Mouse (Mus musculus): ENCODE data around the gene Scp2d1. TPM values are rescaled to one million over a fixed set of nuclear protein-coding genes. Genes with fewer than 3 reads are reported as not detected.
"Not testable (repeated sequence)": the region's sequence is repeated elsewhere in the genome, so short reads cannot be mapped to it uniquely, and the experiment has no call there.

Gene Scp2d1
- polyA plus RNA-seq (2014; fragmentation: Nextera tagmentation; extraction: Ambion mirVana): not detected in 2 replicates

DNA sequence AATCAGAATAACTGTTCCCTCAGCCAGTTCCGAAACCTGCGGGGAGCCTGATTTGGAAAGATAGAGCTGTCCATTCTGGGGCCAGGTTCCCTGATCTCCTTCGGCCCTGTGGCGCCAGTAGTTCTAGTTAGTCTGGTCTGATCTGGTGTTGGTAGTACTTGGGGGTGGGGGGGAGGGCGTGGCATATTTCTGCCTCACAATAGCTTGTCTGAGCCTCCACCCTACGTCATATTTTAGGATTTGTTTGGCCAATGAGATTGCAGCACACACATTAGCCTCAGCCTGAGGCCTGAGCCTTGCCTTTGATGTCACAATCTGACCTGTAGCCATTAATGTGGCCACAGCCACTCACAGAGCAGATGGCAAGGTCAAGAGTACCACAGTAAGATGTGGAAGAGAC, at the start of gene Scp2d1:
TSS of gene Scp2d1 (plus strand) at position 301 of the 400 bp plus-strand sequence.
- H3K36me3 ChIP-seq (ENCODE audit: control insufficient read depth, insufficient read depth, low read length): not testable (repeated sequence)
- whole genome bisulfite sequencing: 86% methylated on average over 6 of the region's 6 CpGs

GRCm38 (mm10) chr2:144774636-144775160, 48.8 kb upstream of the Scp2d1 start:
- Histone ChIP-seq H3K4me1 (replicated peaks; ENCODE audit: control insufficient read depth, insufficient read depth, low read length) (peaks cover 12% of the 10 kb centered on the region; the same call in 1 of the 2 replicates), H3K36me3 (ENCODE audit: control insufficient read depth, insufficient read depth, low read length) (no peaks in the 10 kb centered on the region), H3K9me3 (ENCODE audit: control insufficient read depth, low read length) (no peaks in the 10 kb centered on the region), H3K4me2 (ENCODE audit: low read length) (no peak overlapping the region), H3K9ac (ENCODE audit: low read length) (no peak overlapping the region), H3K4me3 (ENCODE audit: low read depth, low read length) (no peak overlapping the region), H3K27me3 (replicated peaks; ENCODE audit: control insufficient read depth, insufficient read depth, low read length) (no peaks in the 10 kb centered on the region), H3K27ac (ENCODE audit: low read depth) (no peak overlapping the region)
- DNase-seq (ENCODE audit: low spot score) (no peak), ATAC-seq (replicated peaks; ENCODE audit: low FRiP score, low TSS enrichment, low read depth) (no peak)
- 77% methylated on average over 8 of the region's 8 CpGs for WGBS

More for the DNA sequence above, at the start of gene Scp2d1:
- not testable (repeated sequence) for H3K9ac ChIP-seq (ENCODE audit: low read length); H3K27me3 ChIP-seq (replicated peaks; ENCODE audit: control insufficient read depth, insufficient read depth, low read length); H3K4me3 ChIP-seq (ENCODE audit: low read depth, low read length); H3K4me2 ChIP-seq (ENCODE audit: low read length); DNase-seq (ENCODE audit: low spot score); H3K9me3 ChIP-seq (ENCODE audit: control insufficient read depth, low read length); ATAC-seq (replicated peaks; ENCODE audit: low FRiP score, low TSS enrichment, low read depth); H3K27ac ChIP-seq (ENCODE audit: low read depth); H3K4me1 ChIP-seq (replicated peaks; ENCODE audit: control insufficient read depth, insufficient read depth, low read length)

DNA sequence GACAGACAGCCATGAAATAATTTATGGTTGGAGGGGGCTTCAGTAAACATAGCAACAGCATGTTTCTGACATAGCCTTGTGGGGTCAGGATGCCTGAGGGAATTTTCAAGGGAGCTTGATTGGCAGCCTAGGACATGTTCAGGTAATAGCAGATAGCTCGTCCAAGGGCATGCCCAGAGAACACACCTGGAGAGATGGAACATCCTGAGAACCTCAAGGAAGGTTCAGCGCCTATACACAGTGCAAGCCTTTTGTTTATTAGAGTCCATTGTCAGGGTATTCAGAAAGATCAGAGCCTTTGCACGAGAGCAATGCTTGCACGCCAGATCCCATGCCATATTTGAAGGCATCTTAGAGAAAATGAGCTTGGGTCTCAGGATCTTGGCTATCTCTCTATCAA, 47.8 kb upstream of the Scp2d1 start:
- WGBS: 96% methylated on average over 4 of the region's 4 CpGs
- Histone ChIP-seq H3K4me1 (replicated peaks; ENCODE audit: control insufficient read depth, insufficient read depth, low read length) (peaks cover 7% of the 10 kb centered on the region; the same call in 1 of the 2 replicates), H3K27me3 (replicated peaks; ENCODE audit: control insufficient read depth, insufficient read depth, low read length) (no peaks in the 10 kb centered on the region), H3K9me3 (ENCODE audit: control insufficient read depth, low read length) (no peaks in the 10 kb centered on the region), H3K27ac (ENCODE audit: low read depth) (no peak overlapping the region), H3K4me3 (ENCODE audit: low read depth, low read length) (no peak overlapping the region), H3K9ac (ENCODE audit: low read length) (no peak overlapping the region), H3K4me2 (ENCODE audit: low read length) (no peak overlapping the region), H3K36me3 (ENCODE audit: control insufficient read depth, insufficient read depth, low read length) (no peaks in the 10 kb centered on the region)
- no peak for DNase-seq (ENCODE audit: low spot score)
- ATAC-seq (replicated peaks; ENCODE audit: low FRiP score, low TSS enrichment, low read depth): no peak

GRCm38 (mm10) chr2:144779263-144779662, 44.2 kb upstream of the Scp2d1 start:
- Histone ChIP-seq H3K27ac (ENCODE audit: low read depth) (no peak overlapping the region), H3K9ac (ENCODE audit: low read length) (no peak overlapping the region), H3K4me3 (ENCODE audit: low read depth, low read length) (no peak overlapping the region), H3K9me3 (ENCODE audit: control insufficient read depth, low read length) (no peaks in the 10 kb centered on the region), H3K36me3 (ENCODE audit: control insufficient read depth, insufficient read depth, low read length) (no peaks in the 10 kb centered on the region), H3K4me2 (ENCODE audit: low read length) (no peak overlapping the region), H3K4me1 (replicated peaks; ENCODE audit: control insufficient read depth, insufficient read depth, low read length) (no peaks in the 10 kb centered on the region), H3K27me3 (replicated peaks; ENCODE audit: control insufficient read depth, insufficient read depth, low read length) (no peaks in the 10 kb centered on the region)
- no peak for DNase-seq (ENCODE audit: low spot score)
- WGBS: 84% methylated on average over 7 of the region's 7 CpGs
- ATAC-seq (replicated peaks; ENCODE audit: low FRiP score, low TSS enrichment, low read depth): no peak

GRCm38 (mm10) chr2:144780731-144781130, 42.7 kb upstream of the Scp2d1 start:
- ATAC-seq (replicated peaks; ENCODE audit: low FRiP score, low TSS enrichment, low read depth): no peak
- no peak overlapping the region for H3K27ac ChIP-seq (ENCODE audit: low read depth)

DNA sequence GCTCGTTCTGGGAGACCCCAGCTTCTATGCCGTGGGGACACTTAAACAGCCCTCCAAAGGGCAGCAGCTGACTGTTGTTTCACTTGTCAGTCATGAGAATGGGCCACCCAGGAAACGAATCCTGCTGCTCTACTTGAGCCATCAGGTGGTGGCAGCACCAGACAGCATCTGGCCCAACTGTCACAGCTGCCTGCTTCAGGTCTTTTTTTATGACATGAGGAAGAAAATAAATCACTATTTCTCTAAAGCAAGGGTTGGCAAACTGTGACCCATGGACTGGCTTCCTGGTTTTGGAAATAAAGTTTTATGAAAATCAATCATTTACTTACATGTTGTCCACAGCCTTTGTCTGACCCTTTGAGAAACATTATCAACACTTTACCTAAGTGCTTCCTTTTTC, 41.6 kb upstream of the Scp2d1 start:
- ATAC-seq (replicated peaks; ENCODE audit: low FRiP score, low TSS enrichment, low read depth): no peak
- no peaks in the 10 kb centered on the region for H3K9me3 ChIP-seq (ENCODE audit: control insufficient read depth, low read length)
- no peak overlapping the region for H3K9ac ChIP-seq (ENCODE audit: low read length)
- no peak overlapping the region for H3K4me3 ChIP-seq (ENCODE audit: low read depth, low read length)
- no peaks in the 10 kb centered on the region for H3K36me3 ChIP-seq (ENCODE audit: control insufficient read depth, insufficient read depth, low read length)
- DNase-seq (ENCODE audit: low spot score): no peak
- H3K27me3 ChIP-seq (replicated peaks; ENCODE audit: control insufficient read depth, insufficient read depth, low read length): no peaks in the 10 kb centered on the region
- H3K4me2 ChIP-seq (ENCODE audit: low read length): no peak overlapping the region
- H3K27ac ChIP-seq (ENCODE audit: low read depth): no peak overlapping the region
- no peaks in the 10 kb centered on the region for H3K4me1 ChIP-seq (replicated peaks; ENCODE audit: control insufficient read depth, insufficient read depth, low read length)
- WGBS: 55% methylated on average over 3 of the region's 3 CpGs

More at GRCm38 (mm10) chr2:144780731-144781130, 42.7 kb upstream of the Scp2d1 start:
- Histone ChIP-seq H3K4me1 (replicated peaks; ENCODE audit: control insufficient read depth, insufficient read depth, low read length) (no peaks in the 10 kb centered on the region), H3K9me3 (ENCODE audit: control insufficient read depth, low read length) (no peaks in the 10 kb centered on the region), H3K9ac (ENCODE audit: low read length) (no peak overlapping the region), H3K4me2 (ENCODE audit: low read length) (no peak overlapping the region), H3K36me3 (ENCODE audit: control insufficient read depth, insufficient read depth, low read length) (no peaks in the 10 kb centered on the region), H3K27me3 (replicated peaks; ENCODE audit: control insufficient read depth, insufficient read depth, low read length) (no peaks in the 10 kb centered on the region), H3K4me3 (ENCODE audit: low read depth, low read length) (no peak overlapping the region)
- no peak for DNase-seq (ENCODE audit: low spot score)
- 27% methylated on average over 5 of the region's 5 CpGs for WGBS

DNA sequence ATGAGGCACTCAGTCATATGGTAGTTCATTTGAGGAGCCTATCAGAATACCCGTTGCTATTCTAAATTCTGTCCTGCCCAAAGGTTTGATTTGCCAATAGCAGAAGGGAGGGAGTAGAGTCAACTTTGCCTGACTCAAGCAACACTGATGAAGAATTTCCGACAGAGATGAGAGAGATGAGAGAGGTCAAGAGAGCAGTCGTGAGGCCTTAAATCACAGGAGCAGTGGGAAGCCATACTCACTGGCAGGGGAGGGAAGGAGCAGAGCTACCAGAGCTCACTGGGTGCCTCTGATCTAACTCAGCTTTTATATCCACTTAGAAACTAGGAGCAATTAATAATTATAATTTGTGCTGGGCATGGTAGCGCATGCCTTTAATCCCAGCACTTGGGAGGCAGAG, 41.0 kb upstream of the Scp2d1 start:
- no peak overlapping the region for H3K27ac ChIP-seq (ENCODE audit: low read depth)
- ATAC-seq (replicated peaks; ENCODE audit: low FRiP score, low TSS enrichment, low read depth) (no peak), DNase-seq (ENCODE audit: low spot score) (no peak)
- no peak overlapping the region for H3K4me2 ChIP-seq (ENCODE audit: low read length)
- no peaks in the 10 kb centered on the region for H3K36me3 ChIP-seq (ENCODE audit: control insufficient read depth, insufficient read depth, low read length)
- no peaks in the 10 kb centered on the region for H3K4me1 ChIP-seq (replicated peaks; ENCODE audit: control insufficient read depth, insufficient read depth, low read length)
- 49% methylated on average over 4 of the region's 4 CpGs for WGBS
- no peaks in the 10 kb centered on the region for H3K27me3 ChIP-seq (replicated peaks; ENCODE audit: control insufficient read depth, insufficient read depth, low read length)
- no peak overlapping the region for H3K9ac ChIP-seq (ENCODE audit: low read length)
- H3K9me3 ChIP-seq (ENCODE audit: control insufficient read depth, low read length): no peaks in the 10 kb centered on the region
- H3K4me3 ChIP-seq (ENCODE audit: low read depth, low read length): no peak overlapping the region

DNA sequence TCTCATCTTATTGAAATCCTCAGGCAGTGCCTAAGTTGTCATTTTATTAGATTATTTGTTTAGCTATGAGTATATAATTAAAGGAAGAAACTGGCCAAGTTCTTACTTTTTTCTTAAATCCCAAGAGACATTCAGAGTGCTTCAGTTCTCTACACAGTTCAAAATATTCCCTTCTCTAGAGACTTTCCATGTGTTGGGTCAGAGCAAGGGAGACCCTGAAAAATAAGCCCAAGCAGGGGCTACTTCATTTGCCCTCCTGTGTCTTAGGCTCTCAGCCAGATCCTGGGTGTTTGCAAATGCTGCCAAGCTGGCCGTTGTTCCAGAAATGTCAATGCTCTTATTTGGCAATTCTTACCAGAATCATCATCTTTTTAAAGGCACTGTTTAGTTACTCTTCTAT, 40.3 kb upstream of the Scp2d1 start:
- no peak overlapping the region for H3K9ac ChIP-seq (ENCODE audit: low read length)
- H3K4me2 ChIP-seq (ENCODE audit: low read length): no peak overlapping the region
- no peaks in the 10 kb centered on the region for H3K27me3 ChIP-seq (replicated peaks; ENCODE audit: control insufficient read depth, insufficient read depth, low read length)
- no peak for DNase-seq (ENCODE audit: low spot score)
- no peaks in the 10 kb centered on the region for H3K9me3 ChIP-seq (ENCODE audit: control insufficient read depth, low read length)
- no peak overlapping the region for H3K4me3 ChIP-seq (ENCODE audit: low read depth, low read length)
- H3K36me3 ChIP-seq (ENCODE audit: control insufficient read depth, insufficient read depth, low read length): no peaks in the 10 kb centered on the region
- WGBS: 78% methylated on average over 1 of the region's 1 CpGs
- no peak overlapping the region for H3K27ac ChIP-seq (ENCODE audit: low read depth)
- no peaks in the 10 kb centered on the region for H3K4me1 ChIP-seq (replicated peaks; ENCODE audit: control insufficient read depth, insufficient read depth, low read length)
- no peak for ATAC-seq (replicated peaks; ENCODE audit: low FRiP score, low TSS enrichment, low read depth)

DNA sequence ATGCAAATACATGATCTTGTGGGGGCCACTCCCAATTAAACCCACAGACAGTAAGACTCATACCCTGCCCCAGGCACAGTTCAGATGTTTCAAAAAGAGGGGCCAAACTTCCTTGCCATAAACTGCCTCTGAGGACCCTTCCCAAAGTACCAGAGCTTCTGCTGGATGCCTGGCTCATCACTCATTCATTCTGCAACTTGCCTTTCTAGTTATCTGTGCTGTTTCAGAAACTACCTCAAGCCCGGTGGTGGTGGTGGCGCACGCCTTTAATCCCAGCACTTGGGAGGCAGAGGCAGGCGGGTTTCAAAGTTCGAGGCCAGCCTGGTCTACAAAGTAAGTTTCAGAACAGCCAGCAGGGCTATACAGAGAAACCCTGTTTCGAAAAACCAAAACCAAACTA, 39.6 kb upstream of the Scp2d1 start:
- Histone ChIP-seq H3K9ac (ENCODE audit: low read length) (no peak overlapping the region), H3K4me2 (ENCODE audit: low read length) (no peak overlapping the region), H3K4me1 (replicated peaks; ENCODE audit: control insufficient read depth, insufficient read depth, low read length) (no peaks in the 10 kb centered on the region), H3K36me3 (ENCODE audit: control insufficient read depth, insufficient read depth, low read length) (no peaks in the 10 kb centered on the region), H3K27ac (ENCODE audit: low read depth) (no peak overlapping the region), H3K4me3 (ENCODE audit: low read depth, low read length) (no peak overlapping the region), H3K9me3 (ENCODE audit: control insufficient read depth, low read length) (no peaks in the 10 kb centered on the region), H3K27me3 (replicated peaks; ENCODE audit: control insufficient read depth, insufficient read depth, low read length) (no peaks in the 10 kb centered on the region)
- no peak for DNase-seq (ENCODE audit: low spot score)
- no peak for ATAC-seq (replicated peaks; ENCODE audit: low FRiP score, low TSS enrichment, low read depth)
- 87% methylated on average over 6 of the region's 6 CpGs for WGBS
